Mouse (Mus musculus) hindbrain, embryonic 15.5 days (tissue): Measurements from ENCODE around the gene Phtf2. TPM values are rescaled to one million over a fixed set of nuclear protein-coding genes. Genes with fewer than 3 reads are reported as not detected.

ENCODE experiments used
- ATAC-seq: fragments of 200-750 bp; cut with Nextera tagmentation; 2 replicates; pipeline ENCODE4 v1.8.0; 2017; ENCODE audit warnings: low read depth, moderate number of reproducible peaks, moderate TSS enrichment; ENCODE audit not compliant: low FRiP score
- H3K27ac ChIP-seq: fragments of 300-500 bp; sonication (generic); replicated peaks from 2 replicates; pipeline ENCODE4 v1.5.1; 2015; ENCODE audit warnings: mild to moderate bottlenecking, inconsistent platforms
- H3K27me3 ChIP-seq: fragments of 300-500 bp; sonication (generic); 2 replicates; pipeline ENCODE4 v1.6.1; 2015; ENCODE audit warnings: control low read depth, inconsistent platforms
- H3K36me3 ChIP-seq: fragments of 300-500 bp; sonication (generic); 2 replicates; pipeline ENCODE4 v1.6.1; 2015; ENCODE audit warnings: control low read depth, inconsistent platforms
- H3K4me1 ChIP-seq: fragments of 300-500 bp; sonication (generic); replicated peaks from 2 replicates; pipeline ENCODE4 v1.6.1; 2015; ENCODE audit warnings: control low read depth, inconsistent platforms
- H3K4me2 ChIP-seq: fragments of 300-500 bp; sonication (generic); 2 replicates; pipeline ENCODE4 v1.6.1; 2015; ENCODE audit warnings: moderate library complexity, mild to moderate bottlenecking, inconsistent platforms
- H3K4me3 ChIP-seq: fragments of 300-500 bp; sonication (generic); 2 replicates; pipeline ENCODE4 v1.5.1; 2015; ENCODE audit warnings: mild to moderate bottlenecking, inconsistent platforms
- H3K9ac ChIP-seq: fragments of 300-500 bp; sonication (generic); 2 replicates; pipeline ENCODE4 v1.6.1; 2015; ENCODE audit warnings: inconsistent platforms
- H3K9me3 ChIP-seq: fragments of 300-500 bp; sonication (generic); 2 replicates; pipeline ENCODE4 v1.6.1; 2016; ENCODE audit warnings: control low read depth, inconsistent platforms
- WGBS: fragments of 180-500 bp; shearing (Covaris S2); methylation state at CpG from one replicate; pipeline ENCODE4 v1.1.7; 2015; 5-methylcytosine and 5-hydroxymethylcytosine counted together
- polyA plus RNA-seq: library from polyadenylated mRNA; unstranded; fragments of >200 nt; fragmentation: Nextera tagmentation; extraction: Ambion mirVana; gene quantifications from 2 replicates; pipeline ENCODE4 v1.2.1, GENCODE M21; 2015

Phtf2 gene
- polyA plus RNA-seq, 1 experiment from 2014 or later: 26.2 TPM

DNA sequence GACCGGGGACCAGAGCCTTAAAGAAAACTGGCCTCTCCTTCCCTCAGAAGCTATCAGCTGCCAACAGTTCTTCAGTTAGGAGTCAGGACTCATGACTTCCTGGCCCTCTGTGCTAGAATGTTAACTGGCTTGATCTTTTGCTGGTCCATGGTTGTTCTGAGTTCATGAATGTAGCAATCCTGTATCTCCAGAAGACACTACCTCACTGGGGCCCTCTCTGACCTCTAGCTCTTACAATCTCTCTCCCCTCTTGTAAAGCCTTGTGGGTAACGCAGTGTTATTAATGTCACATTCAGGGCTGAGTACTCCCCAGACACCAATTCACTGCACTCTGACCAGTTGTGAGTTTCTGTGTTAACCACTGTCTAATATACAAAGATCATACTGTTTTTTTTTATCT lies 22.7 kb upstream of the Phtf2 start:
- Histone ChIP-seq H3K4me1 (no peaks in the 10 kb centered on the region), H3K9ac (no peak overlapping the region), H3K4me3 (no peak overlapping the region), H3K27ac (no peak overlapping the region), H3K27me3 (no peaks in the 10 kb centered on the region), H3K9me3 (no peaks in the 10 kb centered on the region), H3K4me2 (no peak overlapping the region), H3K36me3 (peaks cover 6% of the 10 kb centered on the region; the same call in 1 of the 2 replicates)
- no peak for ATAC-seq
- WGBS: 85% methylated on average over 2 of the region's 2 CpGs

- Histone ChIP-seq H3K4me1 (no peaks in the 10 kb centered on the region), H3K27me3 (no peaks in the 10 kb centered on the region), H3K27ac (no peak overlapping the region), H3K9ac (no peak overlapping the region), H3K4me3 (no peak overlapping the region), H3K9me3 (no peaks in the 10 kb centered on the region), H3K4me2 (no peak overlapping the region), H3K36me3 (peaks cover 16% of the 10 kb centered on the region; the same call in 1 of the 2 replicates)
- 98% methylated on average over 2 of the region's 2 CpGs for WGBS
- ATAC-seq: no peak
These were observed 15.7 kb upstream of the Phtf2 start for GRCm38 (mm10) chr5:20897446-20898167.

DNA sequence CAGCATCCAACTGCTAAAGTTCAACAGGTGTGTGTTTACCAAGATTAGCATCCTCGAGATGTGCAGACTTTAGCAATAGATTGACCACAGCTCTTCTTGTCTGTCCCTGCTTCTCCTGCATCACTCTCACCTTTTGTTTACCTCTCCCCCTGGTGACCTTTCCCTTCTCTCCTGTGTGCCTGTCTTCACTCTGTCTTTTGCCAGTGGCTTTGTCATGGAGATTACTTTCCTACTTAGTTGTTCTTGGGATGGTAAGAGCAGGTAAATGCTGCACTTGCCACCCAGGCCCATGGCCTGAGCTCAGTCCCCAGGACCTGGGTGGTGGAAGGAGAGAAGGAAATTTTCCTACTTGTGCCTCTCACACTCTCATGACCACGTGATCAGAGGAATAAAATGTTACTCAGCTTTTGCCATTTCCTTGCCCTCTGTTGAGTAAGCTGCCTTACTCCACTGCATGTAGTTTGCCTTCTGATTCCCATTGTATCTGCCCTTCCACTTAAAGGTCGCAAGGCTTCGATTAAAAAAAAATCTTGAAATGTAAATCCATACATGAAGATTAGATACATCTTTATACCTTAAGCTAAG lies 2.2 kb upstream of the Phtf2 start:
- no peak for ATAC-seq
- no peak overlapping the region for H3K9ac ChIP-seq
- WGBS: 84% methylated on average over 4 of the region's 4 CpGs
- H3K9me3 ChIP-seq: no peaks in the 10 kb centered on the region
- H3K36me3 ChIP-seq: no peaks in the 10 kb centered on the region
- peaks cover 20% of the 10 kb centered on the region for H3K4me1 ChIP-seq
- no peak overlapping the region for H3K4me3 ChIP-seq
- no peak overlapping the region for H3K27ac ChIP-seq
- H3K4me2 ChIP-seq: peak overlapping the region; percentile 64; the same call in 1 of the 2 replicates
- no peaks in the 10 kb centered on the region for H3K27me3 ChIP-seq

- Histone ChIP-seq H3K9ac (peak overlapping the region; percentile 80), H3K36me3 (no peaks in the 10 kb centered on the region), H3K9me3 (no peaks in the 10 kb centered on the region), H3K27ac (peak overlapping the region; percentile 96), H3K27me3 (no peaks in the 10 kb centered on the region), H3K4me1 (peaks cover 20% of the 10 kb centered on the region), H3K4me2 (peak overlapping the region; percentile 60), H3K4me3 (peak overlapping the region; percentile 79)
- WGBS: 1% methylated on average over 51 of the region's 64 CpGs
- ATAC-seq: no peak; the same call in 1 of the 2 replicates
These were observed 838 bp downstream of the Phtf2 start for GRCm38 (mm10) chr5:20880797-20881775.

DNA sequence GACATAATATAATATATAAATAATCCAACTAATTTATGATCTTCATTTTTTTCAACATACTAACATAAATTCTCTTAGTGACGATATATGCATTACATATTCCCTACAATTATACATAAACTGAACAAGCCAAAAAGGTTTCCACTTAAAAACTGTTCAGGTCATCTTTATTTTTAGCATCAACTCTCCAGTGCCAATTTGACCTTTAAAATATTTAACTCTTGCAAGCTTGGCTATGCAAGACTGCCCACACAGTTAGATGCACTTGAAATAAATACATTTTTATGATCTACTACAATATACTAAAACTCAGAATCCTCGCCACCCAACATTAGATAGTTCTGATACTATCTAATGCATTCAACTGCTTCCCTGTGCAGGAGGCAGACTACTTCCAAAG lies 1.5 kb downstream of the Phtf2 start:
- H3K4me1 ChIP-seq: peaks cover 20% of the 10 kb centered on the region
- H3K27ac ChIP-seq: no peak overlapping the region
- H3K36me3 ChIP-seq: no peaks in the 10 kb centered on the region
- peak overlapping the region; percentile 60 for H3K4me2 ChIP-seq
- H3K27me3 ChIP-seq: no peaks in the 10 kb centered on the region
- H3K9ac ChIP-seq: 0 out of 2 replicates have a peak overlapping the region, but pooled peaks have one; percentile 10
- WGBS: 73% methylated on average over 2 of the region's 2 CpGs
- no peaks in the 10 kb centered on the region for H3K9me3 ChIP-seq
- ATAC-seq: no peak
- H3K4me3 ChIP-seq: peak overlapping the region; percentile 79

DNA sequence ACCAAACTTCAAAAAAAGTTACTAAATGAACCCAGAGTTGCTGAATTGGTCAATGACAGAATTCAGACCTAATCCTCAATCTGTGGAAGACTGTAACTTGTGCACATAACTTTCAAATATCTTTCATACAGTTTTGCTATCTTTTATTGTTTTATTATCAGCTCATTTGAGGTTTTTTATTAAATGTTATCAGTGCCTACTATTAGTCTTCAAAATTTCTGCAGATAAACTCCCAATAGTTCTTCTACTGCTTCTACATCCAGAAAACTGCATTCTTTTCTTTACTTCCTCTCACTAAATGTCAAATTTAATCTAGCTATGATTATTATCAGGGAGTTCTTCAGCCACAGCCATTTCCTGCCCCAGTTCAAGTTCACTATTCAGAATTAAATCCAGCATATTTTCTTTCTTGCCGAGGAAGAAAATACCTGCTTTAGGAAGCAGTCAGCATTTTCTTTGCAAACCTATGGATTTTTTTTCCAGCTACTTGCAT lies 4.9 kb downstream of the Phtf2 start:
- H3K9ac ChIP-seq: no peak overlapping the region
- H3K9me3 ChIP-seq: no peaks in the 10 kb centered on the region
- H3K4me1 ChIP-seq: peaks cover 5% of the 10 kb centered on the region
- WGBS: 77% methylated on average over 1 of the region's 1 CpGs
- no peak overlapping the region for H3K4me3 ChIP-seq
- ATAC-seq: no peak
- H3K4me2 ChIP-seq: no peak overlapping the region
- H3K36me3 ChIP-seq: no peaks in the 10 kb centered on the region
- H3K27me3 ChIP-seq: no peaks in the 10 kb centered on the region
- no peak overlapping the region for H3K27ac ChIP-seq

- H3K4me2 ChIP-seq: no peak overlapping the region
- no peaks in the 10 kb centered on the region for H3K4me1 ChIP-seq
- H3K27ac ChIP-seq: no peak overlapping the region
- no peaks in the 10 kb centered on the region for H3K36me3 ChIP-seq
- no peak for ATAC-seq
- no peaks in the 10 kb centered on the region for H3K9me3 ChIP-seq
- no peaks in the 10 kb centered on the region for H3K27me3 ChIP-seq
- 84% methylated on average over 1 of the region's 1 CpGs for WGBS
- no peak overlapping the region for H3K9ac ChIP-seq
- H3K4me3 ChIP-seq: no peak overlapping the region
These were observed 8.8 kb downstream of the Phtf2 start for GRCm38 (mm10) chr5:20873146-20873545.

DNA sequence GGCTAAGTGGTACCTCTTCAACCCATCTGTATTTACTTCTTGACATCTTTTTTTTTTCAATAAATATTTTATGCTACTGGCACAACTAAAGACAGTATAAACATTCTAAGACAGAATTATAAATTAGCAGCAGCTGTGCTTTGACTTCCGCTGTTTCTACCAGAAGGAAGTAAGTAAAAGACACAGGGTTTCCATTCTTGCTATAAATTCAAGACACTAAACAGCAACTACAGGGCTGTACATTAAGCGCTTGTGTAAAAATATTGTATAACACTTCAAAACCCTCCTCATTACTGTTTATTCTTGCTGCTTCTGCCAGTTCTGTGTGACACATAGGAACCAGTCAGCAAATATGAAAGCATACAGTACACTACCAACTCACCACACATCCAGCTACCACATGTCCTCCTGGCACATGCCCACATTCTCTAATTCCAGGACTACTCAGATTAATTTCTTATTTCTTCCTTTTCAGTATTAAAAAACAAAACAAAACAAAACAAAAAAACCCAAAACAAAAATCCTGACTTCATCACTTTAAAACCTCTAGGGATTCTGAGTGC lies 16.6 kb downstream of the Phtf2 start:
- Histone ChIP-seq H3K4me3 (no peak overlapping the region), H3K4me1 (0 out of 2 replicates have a peak, but pooled peaks cover 3% of the 10 kb centered on the region), H3K27me3 (no peaks in the 10 kb centered on the region), H3K27ac (no peak overlapping the region), H3K9me3 (no peaks in the 10 kb centered on the region), H3K9ac (no peak overlapping the region), H3K4me2 (no peak overlapping the region), H3K36me3 (no peaks in the 10 kb centered on the region)
- no peak for ATAC-seq
- WGBS: 88% methylated on average over 2 of the region's 2 CpGs

DNA sequence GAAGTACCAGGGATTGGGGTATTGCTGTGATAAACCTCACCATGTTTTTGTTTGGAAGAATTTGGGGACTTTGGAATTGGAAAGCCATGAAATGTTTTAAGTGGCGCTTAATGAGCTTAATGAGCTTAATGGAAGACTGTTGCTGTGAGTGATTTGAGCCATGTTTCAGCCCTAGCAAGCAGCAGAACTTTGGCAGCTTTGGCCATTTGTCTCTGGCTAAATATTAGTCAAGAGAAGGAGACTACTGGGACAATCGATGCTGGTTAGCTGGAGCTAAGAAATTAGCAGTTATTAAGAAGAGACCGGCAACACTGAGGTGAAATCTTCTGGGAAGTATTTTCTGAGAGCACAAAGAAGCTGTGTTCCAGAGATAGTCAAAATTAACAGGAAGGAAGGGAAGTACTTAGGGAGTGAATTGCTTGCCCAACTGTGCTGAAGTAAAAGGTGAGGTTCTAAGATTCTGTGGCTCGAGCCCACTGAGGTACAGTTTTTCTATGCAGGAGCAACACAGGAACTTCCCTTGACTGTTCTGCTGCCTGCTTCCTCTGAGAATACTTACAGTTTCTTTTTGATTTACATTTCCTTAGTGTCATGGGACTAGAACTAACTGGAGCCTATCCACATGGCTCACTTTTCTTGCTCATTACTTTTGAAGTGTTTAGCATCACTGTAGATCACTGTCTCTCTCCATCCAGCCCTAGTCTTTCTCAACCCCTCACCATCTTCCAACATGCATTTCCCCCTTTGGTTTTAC lies 17.5 kb downstream of the Phtf2 start:
- H3K9me3 ChIP-seq: no peaks in the 10 kb centered on the region
- no peak overlapping the region for H3K27ac ChIP-seq
- H3K4me1 ChIP-seq: 0 out of 2 replicates have a peak, but pooled peaks cover 3% of the 10 kb centered on the region
- H3K27me3 ChIP-seq: no peaks in the 10 kb centered on the region
- H3K4me2 ChIP-seq: no peak overlapping the region
- no peaks in the 10 kb centered on the region for H3K36me3 ChIP-seq
- WGBS: 73% methylated on average over 4 of the region's 4 CpGs
- no peak overlapping the region for H3K4me3 ChIP-seq
- H3K9ac ChIP-seq: no peak overlapping the region
- ATAC-seq: no peak

GRCm38 (mm10) chr5:20861901-20862300 lies 20.0 kb downstream of the Phtf2 start:
- Histone ChIP-seq H3K4me3 (no peak overlapping the region), H3K27ac (no peak overlapping the region), H3K9me3 (no peaks in the 10 kb centered on the region), H3K4me1 (0 out of 2 replicates have a peak, but pooled peaks cover 3% of the 10 kb centered on the region), H3K36me3 (no peaks in the 10 kb centered on the region), H3K27me3 (no peaks in the 10 kb centered on the region), H3K9ac (no peak overlapping the region), H3K4me2 (no peak overlapping the region)
- ATAC-seq: no peak
- 92% methylated on average over 2 of the region's 2 CpGs for WGBS

- WGBS: 89% methylated on average over 4 of the region's 4 CpGs
- Histone ChIP-seq H3K4me2 (no peak overlapping the region), H3K4me1 (0 out of 2 replicates have a peak, but pooled peaks cover 3% of the 10 kb centered on the region), H3K9ac (no peak overlapping the region), H3K27ac (no peak overlapping the region), H3K27me3 (no peaks in the 10 kb centered on the region), H3K4me3 (no peak overlapping the region), H3K9me3 (no peaks in the 10 kb centered on the region), H3K36me3 (no peaks in the 10 kb centered on the region)
- no peak for ATAC-seq
These were observed 21.4 kb downstream of the Phtf2 start for GRCm38 (mm10) chr5:20860565-20860964.
